Mouse (Mus musculus) G1E-ER4 (cell line): ENCODE data around the gene Ttll12. TPM values are rescaled to one million over a fixed set of nuclear protein-coding genes. Genes with fewer than 3 reads are reported as not detected.

Source experiments
- GATA1 ChIP-seq: IDR thresholded peaks from one replicate; pipeline ENCODE4 v1.8.0; 2012; ENCODE audit warnings: low read length, inconsistent platforms
- polyA plus RNA-seq: library from polyadenylated mRNA; stranded (reverse); fragments of >175 nt; gene quantifications from 2 replicates; pipeline ENCODE4 v1.2.3, GENCODE M21; 2012

Gene Ttll12
- polyA plus RNA-seq, 1 experiment: 141 TPM

DNA sequence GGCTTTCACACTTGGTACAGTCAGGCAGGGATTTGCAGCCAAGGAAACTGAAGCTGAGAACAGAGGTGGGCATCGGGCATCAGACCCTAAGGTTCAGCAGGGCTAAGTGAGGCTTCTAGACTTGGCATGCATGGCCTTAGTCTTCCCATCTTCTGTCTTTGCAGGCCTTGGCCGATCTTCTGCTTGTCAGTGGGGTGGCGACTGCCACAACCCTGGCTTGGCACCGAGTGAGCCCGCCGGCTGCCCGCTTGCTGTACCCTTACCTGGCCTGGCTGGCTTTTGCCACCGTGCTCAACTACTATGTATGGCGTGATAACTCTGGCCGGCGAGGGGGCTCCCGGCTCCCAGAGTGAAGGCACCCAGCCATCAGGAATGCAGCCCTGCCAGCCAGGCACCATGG is 21.4 kb downstream of the Ttll12 start:
- no peak for TF ChIP-seq GATA1

- no peak for TF ChIP-seq GATA1
Observed at GRCm38 (mm10) chr15:83572132-83572531, 22.8 kb downstream of the Ttll12 start.

DNA sequence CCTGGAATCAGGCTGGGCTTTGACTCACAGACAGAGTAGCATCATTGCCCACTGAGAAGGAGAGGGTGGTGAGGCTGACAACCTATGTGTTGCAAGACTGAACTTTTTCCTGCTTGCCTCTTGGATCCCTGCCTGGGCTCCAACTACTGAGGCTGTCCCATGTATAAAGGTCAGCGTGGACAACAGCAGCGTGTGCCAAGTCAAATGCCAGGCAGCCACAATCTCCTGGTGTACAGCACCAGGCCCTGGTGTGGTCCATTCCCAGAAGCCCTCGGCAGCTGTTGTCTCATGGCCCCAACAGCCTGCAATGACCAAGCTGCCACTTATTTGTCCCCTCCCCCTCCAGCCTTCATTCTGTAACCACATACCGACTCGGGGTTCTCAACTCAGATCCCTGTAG is 23.3 kb downstream of the Ttll12 start:
- TF ChIP-seq GATA1: no peak

DNA sequence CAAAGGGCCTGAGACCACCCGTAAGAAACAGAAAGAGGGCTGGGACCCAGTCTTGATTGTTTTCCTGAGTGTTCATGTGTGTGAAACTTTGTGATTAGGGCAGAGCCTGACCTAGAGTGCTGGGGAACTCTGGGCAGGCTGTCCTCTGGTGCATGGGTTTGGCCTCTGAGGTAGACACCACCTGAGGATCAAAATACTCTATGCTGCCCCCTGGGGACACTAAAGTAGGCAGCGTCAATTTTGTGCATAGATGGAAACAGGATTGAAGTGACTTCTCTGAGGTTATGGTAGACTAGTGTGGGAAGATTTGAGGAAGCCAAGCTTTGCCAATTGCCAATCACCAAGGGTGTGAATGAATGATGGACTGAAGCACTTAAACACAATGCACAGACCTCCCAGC is 24.3 kb downstream of the Ttll12 start:
- TF ChIP-seq GATA1: no peak

GRCm38 (mm10) chr15:83569682-83570081 is 25.3 kb downstream of the Ttll12 start:
- TF ChIP-seq GATA1: no peak

DNA sequence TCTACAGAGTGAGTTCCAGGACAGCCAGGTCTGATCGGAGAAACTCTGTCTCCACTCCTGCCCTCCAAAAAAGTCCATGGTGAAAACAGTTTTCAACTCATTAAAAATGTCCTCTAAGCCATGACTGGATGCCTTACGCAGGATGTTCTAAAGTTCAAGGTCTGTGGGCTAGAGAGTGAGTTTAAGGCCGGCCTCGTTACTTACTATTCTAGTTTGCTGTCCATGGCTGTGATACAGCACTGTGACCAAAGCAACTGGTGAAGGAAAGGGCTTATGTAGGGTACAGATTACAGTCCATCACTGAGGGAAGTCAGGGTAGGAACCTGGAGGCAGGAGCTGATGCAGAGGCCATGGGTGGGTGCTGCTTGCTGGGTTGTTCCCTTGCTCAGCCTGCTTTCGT is 26.4 kb downstream of the Ttll12 start:
- TF ChIP-seq GATA1: no peak

- TF ChIP-seq GATA1: no peak
Observed at GRCm38 (mm10) chr15:83567728-83568127, 27.2 kb downstream of the Ttll12 start.

GRCm38 (mm10) chr15:83566006-83566405 is 29.0 kb downstream of the Ttll12 start:
- no peak for TF ChIP-seq GATA1

DNA sequence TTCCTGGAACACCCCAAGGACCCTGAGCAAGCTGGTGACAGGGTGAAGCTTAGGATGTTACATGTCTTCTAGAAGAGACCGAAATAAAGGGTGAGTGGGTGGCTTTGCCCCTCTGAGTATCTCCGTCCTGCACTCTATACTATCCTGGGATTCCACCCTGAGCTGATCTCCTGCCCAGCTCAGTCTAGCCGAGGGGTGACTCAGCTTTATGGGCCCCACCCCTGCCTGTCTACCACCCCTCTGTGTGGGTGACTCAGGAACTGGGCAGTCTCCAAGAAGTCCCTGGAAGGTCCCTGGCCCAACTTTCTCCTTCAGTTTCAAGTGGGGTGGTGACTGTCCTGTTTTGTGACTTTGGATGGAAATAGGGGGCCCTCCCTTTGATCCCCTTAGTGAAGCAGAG is 29.5 kb downstream of the Ttll12 start:
- TF ChIP-seq GATA1: no peak

- TF ChIP-seq GATA1: no peak
Observed at GRCm38 (mm10) chr15:83563857-83564651, 30.9 kb downstream of the Ttll12 start.

GRCm38 (mm10) chr15:83563327-83563856 is 31.6 kb downstream of the Ttll12 start, which contains the start of the genes Tspo and Mcat:
Gene Tspo, plus strand, starts transcription at chr15:83563592.
Gene Mcat, minus strand, starts transcription at chr15:83563787.
- TF ChIP-seq GATA1: no peak

DNA sequence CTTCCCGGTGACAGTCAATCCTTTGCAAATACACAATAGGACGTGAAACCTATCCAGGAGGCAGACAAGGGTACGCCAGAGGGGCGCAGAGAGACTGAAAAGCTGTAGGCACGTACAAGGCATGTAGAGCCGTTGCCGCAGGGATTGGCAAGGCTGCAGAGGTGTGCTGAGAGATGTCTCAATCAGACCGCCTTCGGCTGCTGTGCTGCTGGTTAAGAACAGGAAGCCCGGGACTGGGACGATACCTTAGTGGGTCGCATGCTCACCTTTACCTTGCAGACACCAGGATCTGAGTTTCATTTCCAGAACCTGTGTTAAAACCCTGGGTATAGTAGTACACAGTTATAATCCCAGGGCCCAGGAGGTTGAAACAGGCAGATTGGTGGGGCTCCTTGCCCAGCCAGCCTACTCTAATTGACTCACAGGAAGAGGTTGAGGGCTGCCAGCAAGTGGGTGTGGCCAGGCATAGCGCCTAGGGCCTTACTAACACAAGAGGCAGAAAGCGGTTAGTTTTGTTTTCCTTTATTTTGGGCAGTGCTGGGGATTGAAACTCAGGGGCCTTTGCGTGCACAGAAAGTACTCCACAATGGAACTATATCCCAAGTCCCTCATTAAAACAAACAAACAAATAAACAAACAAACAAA is 32.2 kb downstream of the Ttll12 start:
- TF ChIP-seq GATA1: no peak

- TF ChIP-seq GATA1: no peak
Observed at GRCm38 (mm10) chr15:83560941-83561477, 33.9 kb downstream of the Ttll12 start.

DNA sequence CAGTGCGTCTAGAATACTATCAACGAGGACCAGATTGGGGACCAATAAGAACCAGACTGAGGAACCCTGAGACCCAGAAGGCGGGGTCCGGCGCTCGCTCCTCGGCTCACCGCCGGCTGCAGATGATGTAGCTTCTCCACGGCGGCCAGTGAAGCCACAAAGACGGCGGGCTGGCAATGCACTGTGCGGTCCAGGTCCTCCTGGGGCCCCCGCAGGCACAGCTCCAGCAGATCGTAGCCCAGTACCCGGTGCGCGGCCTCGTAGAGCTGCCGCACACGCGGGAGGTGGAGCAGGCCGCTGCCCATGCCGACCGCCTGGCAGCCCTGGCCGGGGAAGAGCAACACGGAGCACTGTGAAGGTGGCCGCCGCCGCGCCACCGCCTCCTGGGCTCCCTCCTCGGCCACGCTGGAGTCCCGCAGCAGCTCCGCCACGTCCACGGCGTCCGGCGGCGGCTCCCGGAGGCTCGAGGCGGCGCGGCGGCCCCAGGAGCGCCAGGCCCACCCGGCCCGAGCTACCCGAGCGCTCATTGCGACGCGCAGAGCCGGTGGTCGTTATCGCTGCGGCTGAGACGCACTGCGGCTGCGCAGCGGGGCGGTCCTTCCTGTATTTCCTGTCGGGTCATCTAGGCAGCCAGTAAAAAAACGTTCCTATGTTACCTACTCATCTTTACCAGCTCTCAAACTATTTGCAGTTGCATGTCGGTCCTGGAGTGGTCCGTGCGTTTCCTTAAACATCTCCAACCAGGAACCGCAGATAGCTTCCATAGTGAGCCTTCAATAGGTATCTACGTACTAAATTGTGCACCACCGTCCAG is 39.6 kb downstream of the Ttll12 start:
- TF ChIP-seq GATA1: no peak

DNA sequence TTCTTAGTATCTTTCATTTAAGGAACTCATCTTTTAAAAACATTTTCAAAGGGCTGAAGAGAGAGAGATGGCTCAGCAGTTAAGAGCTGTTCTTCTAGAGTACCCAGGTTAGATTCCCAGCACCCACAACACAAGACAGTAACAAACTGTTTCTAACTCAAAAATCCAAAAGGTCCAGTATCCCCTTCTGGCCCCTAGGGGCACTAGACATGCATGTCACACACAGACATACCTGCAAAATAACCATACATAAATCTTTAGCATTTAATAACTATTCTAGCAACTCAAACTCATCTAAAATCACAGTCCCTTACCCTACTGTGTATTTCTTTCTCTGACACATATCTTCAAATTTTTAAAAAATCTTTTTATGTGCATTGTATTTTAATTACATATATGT is 41.1 kb downstream of the Ttll12 start:
- no peak for TF ChIP-seq GATA1
